Mouse (Mus musculus) forebrain, embryonic 13.5 days (tissue): ENCODE measurements at regions not wholly inside any gene's neighbourhood (a gene's known extent, or its start where the extent isn't known, plus 50 kb on each side); places are given as distances from the start of the nearest gene placed in this dataset.

ENCODE experiments used
- ATAC-seq: fragments of 200-750 bp; cut with Nextera tagmentation; 2 replicates; pipeline ENCODE4 v1.8.0; 2017
- H3K27ac ChIP-seq: fragments of 300-500 bp; sonication (generic); 2 replicates; pipeline ENCODE4 v1.5.1; 2015; ENCODE audit warnings: inconsistent platforms, mild to moderate bottlenecking, moderate library complexity
- H3K27me3 ChIP-seq: fragments of 300-500 bp; sonication (generic); 2 replicates; pipeline ENCODE4 v1.6.1; 2015; ENCODE audit warnings: mild to moderate bottlenecking, inconsistent platforms
- H3K36me3 ChIP-seq: fragments of 300-500 bp; sonication (generic); 2 replicates; pipeline ENCODE4 v1.6.1; 2015; ENCODE audit warnings: mild to moderate bottlenecking, inconsistent platforms; ENCODE audit not compliant: poor library complexity, severe bottlenecking
- H3K4me1 ChIP-seq: fragments of 300-500 bp; sonication (generic); 2 replicates; pipeline ENCODE4 v1.6.1; 2015; ENCODE audit warnings: inconsistent platforms
- H3K4me2 ChIP-seq: fragments of 300-500 bp; sonication (generic); 2 replicates; pipeline ENCODE4 v1.6.1; 2015; ENCODE audit warnings: inconsistent platforms, mild to moderate bottlenecking, moderate library complexity
- H3K4me3 ChIP-seq: fragments of 300-500 bp; sonication (generic); 2 replicates; pipeline ENCODE4 v1.5.1; 2015; ENCODE audit warnings: mild to moderate bottlenecking, inconsistent platforms
- H3K9ac ChIP-seq: fragments of 300-500 bp; sonication (generic); 2 replicates; pipeline ENCODE4 v1.6.1; 2015; ENCODE audit warnings: mild to moderate bottlenecking, inconsistent platforms
- H3K9me3 ChIP-seq: fragments of 300-500 bp; sonication (generic); replicated peaks from 2 replicates; pipeline ENCODE4 v1.6.1; 2016; ENCODE audit warnings: inconsistent platforms
- WGBS: fragments of 180-500 bp; shearing (Covaris S2); methylation state at CpG from one replicate; pipeline ENCODE4 v1.1.7; 2015; 5-methylcytosine and 5-hydroxymethylcytosine counted together

DNA sequence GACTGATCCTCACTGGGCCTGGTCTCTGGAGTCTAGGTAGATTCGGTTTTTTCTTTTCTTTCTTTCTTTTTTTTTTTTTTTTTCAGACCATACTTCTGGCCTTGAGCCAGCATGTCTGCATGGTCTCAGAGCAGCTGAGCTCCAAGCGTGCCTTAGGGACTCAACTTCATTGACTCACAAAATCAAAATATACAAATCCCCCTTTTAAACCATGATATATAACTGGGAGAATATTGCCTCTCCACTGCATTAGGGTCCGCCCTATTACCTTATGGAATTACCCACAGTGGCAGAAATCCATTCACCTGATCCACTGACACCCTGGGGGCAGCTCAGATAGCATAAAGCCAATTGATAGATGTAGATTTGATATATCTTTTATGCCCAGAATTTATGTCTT, 385.5 kb upstream of the Clint1 start:
- WGBS: 61% methylated on average over 3 of the region's 3 CpGs
- Histone ChIP-seq H3K27me3 (no peaks in the 10 kb centered on the region), H3K27ac (no peak overlapping the region), H3K9ac (no peak overlapping the region), H3K36me3 (no peaks in the 10 kb centered on the region), H3K4me2 (no peak overlapping the region), H3K9me3 (no peaks in the 10 kb centered on the region), H3K4me1 (no peaks in the 10 kb centered on the region), H3K4me3 (no peak overlapping the region)
- no peak for ATAC-seq

DNA sequence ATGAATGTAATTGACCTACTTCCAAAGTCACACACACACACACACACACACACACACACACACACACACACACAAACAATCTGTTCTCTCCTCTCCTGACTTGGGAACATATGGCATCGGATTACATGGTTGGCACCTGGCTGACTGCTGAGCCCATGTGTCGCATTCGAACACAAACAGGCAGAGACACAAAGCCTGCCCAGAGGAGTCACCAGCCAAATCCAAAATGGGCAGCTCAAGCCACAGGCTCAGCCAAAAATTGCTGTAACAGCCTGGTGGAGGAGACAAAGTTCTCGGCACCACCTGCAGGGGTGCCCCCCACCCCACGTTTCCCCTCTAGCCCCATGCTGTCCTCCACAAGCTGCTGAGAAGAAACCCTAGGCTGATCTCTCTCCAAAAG, 379.7 kb upstream of the Clint1 start:
- peak; percentile 91 for ATAC-seq
- WGBS: 77% methylated on average over 5 of the region's 5 CpGs
- Histone ChIP-seq H3K9me3 (no peaks in the 10 kb centered on the region), H3K4me1 (no peaks in the 10 kb centered on the region), H3K36me3 (no peaks in the 10 kb centered on the region), H3K4me2 (no peak overlapping the region), H3K9ac (no peak overlapping the region), H3K27ac (no peak overlapping the region), H3K27me3 (no peaks in the 10 kb centered on the region), H3K4me3 (no peak overlapping the region)

DNA sequence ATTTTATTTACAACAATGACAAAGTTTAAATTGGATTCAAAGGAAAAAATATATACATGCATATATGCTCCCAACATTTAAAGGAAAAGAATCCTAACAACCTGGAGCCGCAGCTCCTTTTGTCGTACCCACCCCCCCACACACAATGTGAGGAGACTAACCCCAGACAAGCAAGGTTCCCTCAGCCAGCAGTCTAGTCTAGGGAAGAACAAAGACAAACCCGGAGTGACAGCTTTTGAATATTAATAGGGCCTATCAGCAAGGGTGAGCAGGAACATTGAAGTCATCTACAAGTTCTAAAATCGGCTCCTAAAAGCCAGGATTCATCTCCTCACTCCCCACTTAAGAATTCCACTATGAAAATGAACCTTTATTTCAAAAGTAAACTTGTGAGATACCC, 374.9 kb upstream of the Clint1 start:
- no peaks in the 10 kb centered on the region for H3K9me3 ChIP-seq
- no peaks in the 10 kb centered on the region for H3K36me3 ChIP-seq
- ATAC-seq: 0 out of 2 replicates have a peak, but pooled peaks have one; percentile 30
- no peaks in the 10 kb centered on the region for H3K4me1 ChIP-seq
- WGBS: 61% methylated on average over 4 of the region's 4 CpGs
- no peak overlapping the region for H3K4me2 ChIP-seq
- H3K4me3 ChIP-seq: no peak overlapping the region
- H3K27ac ChIP-seq: no peak overlapping the region
- no peak overlapping the region for H3K9ac ChIP-seq
- H3K27me3 ChIP-seq: no peaks in the 10 kb centered on the region

DNA sequence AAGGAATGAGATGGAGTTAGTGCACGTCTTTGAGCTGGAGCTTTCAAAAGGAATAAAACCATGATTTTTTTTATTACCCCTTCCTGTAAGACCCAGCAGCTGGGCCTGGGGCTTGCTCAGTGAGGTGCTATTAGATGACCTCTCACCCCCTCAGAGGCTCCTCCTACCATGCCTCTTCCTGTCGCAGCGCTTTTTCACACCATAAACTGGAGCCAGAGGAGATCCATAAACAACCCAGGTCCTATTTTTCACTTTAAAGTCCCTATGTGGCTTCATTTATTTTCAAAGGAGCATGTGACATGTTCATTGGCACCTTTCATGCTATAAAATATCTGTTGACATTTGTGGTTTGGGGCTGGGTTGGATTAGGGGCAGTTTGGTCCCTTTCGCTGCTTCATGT, 365.9 kb upstream of the Clint1 start:
- no peak overlapping the region for H3K4me3 ChIP-seq
- WGBS: 85% methylated on average over 4 of the region's 4 CpGs

DNA sequence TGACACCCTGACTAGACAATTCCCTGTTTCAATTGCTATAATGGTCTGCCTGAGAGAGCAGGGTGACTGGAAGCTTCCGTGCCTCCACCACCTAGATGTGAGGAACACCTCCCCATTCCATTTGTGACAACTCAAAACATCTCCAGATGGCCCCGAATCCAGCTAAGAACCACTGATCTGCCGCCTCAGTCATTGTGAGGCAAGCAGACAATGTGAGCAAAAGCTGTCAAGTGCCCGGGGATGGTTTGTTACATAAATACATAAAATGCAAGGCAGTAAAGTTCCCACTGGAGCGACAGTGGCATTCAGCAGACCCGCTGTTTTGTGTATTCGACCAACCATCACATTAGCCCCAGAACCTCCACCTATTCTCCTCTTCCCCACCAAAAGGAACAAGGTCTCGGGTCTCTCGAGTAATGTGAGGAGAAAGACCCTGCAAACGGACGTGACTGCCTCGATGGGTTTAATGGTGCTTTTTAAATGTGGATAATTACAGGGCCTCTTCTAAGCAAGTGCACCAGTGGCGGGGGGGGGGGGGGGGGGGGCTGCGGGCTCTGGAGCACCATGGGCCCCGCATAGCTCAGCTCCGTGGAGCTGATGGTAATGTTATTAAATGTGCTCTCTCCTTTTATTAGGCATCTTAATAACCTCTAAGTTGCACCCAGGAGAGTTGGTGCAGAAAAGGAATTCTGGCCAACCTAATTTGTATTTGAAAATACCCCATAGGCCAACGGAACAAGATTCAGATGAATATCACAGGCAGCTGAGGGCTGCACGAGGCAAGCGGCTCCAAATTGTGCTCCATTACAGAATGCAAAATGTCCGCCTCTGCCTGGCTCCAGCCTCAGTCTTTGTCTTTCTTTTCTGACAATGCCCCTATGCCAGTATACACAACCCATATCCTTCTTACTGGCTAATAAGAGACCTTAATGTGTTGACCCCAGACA, 360.6 kb upstream of the Clint1 start:
- Histone ChIP-seq H3K9ac (no peak overlapping the region), H3K27me3 (no peaks in the 10 kb centered on the region), H3K36me3 (no peaks in the 10 kb centered on the region), H3K4me2 (0 out of 2 replicates have a peak overlapping the region, but pooled peaks have one; percentile 10), H3K27ac (no peak overlapping the region), H3K4me3 (no peak overlapping the region), H3K4me1 (peaks cover 10% of the 10 kb centered on the region), H3K9me3 (no peaks in the 10 kb centered on the region)
- peak; percentile 61; the same call in 1 of the 2 replicates for ATAC-seq
- WGBS: 55% methylated on average over 19 of the region's 20 CpGs

More for the DNA sequence above, 365.9 kb upstream of the Clint1 start:
- ATAC-seq: no peak
- H3K27ac ChIP-seq: no peak overlapping the region
- no peak overlapping the region for H3K4me2 ChIP-seq
- H3K4me1 ChIP-seq: peaks cover 2% of the 10 kb centered on the region; the same call in 1 of the 2 replicates
- no peaks in the 10 kb centered on the region for H3K27me3 ChIP-seq
- no peaks in the 10 kb centered on the region for H3K36me3 ChIP-seq
- no peak overlapping the region for H3K9ac ChIP-seq
- H3K9me3 ChIP-seq: no peaks in the 10 kb centered on the region

DNA sequence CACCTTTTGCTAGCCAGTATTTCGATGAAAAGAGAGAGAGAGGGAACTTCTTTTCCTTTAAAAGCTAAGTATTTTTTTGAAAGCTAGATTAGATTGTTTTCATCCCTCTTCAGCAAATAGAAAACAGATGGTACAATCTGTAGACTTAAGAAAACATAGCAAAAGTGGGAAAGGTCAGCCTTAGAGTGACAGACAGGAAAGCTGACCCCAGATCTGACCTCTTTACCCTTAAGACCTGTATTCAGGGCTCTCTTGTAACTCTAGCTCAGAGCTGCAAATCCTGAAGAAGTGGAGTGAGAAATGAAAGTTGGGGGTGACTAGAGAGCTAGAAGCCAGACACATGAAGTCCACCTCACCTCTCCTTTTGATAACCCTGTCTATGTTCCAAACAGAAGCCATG, 356.6 kb upstream of the Clint1 start:
- Histone ChIP-seq H3K4me2 (no peak overlapping the region), H3K4me3 (no peak overlapping the region), H3K27ac (no peak overlapping the region), H3K4me1 (peaks cover 10% of the 10 kb centered on the region), H3K9ac (no peak overlapping the region), H3K27me3 (no peaks in the 10 kb centered on the region), H3K9me3 (no peaks in the 10 kb centered on the region), H3K36me3 (no peaks in the 10 kb centered on the region)
- ATAC-seq: no peak
- 72% methylated on average over 1 of the region's 1 CpGs for WGBS

DNA sequence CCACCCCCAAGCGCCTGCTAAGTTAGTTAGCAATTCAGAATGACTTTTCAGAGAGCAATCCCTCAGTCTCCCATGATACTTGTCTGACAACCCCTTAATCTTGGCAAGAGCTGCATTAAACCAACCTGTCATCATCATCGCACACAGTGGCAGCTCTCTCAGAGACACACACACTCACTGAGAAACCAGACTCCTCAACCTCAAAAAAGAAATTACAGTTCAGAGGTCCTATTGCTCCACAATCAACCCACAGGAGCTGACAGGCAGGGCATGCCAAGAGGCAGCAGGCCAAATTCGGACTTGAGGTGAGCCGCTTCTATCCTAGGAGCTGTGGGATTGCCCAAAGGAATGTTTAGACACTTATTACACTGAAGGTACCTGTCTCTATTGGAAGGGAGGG, 343.3 kb upstream of the Clint1 start:
- no peak overlapping the region for H3K9ac ChIP-seq
- H3K4me1 ChIP-seq: no peaks in the 10 kb centered on the region
- no peak overlapping the region for H3K4me3 ChIP-seq
- no peak overlapping the region; the same call in 1 of the 2 replicates for H3K27ac ChIP-seq
- H3K27me3 ChIP-seq: no peaks in the 10 kb centered on the region
- WGBS: 70% methylated on average over 4 of the region's 4 CpGs
- no peak overlapping the region for H3K4me2 ChIP-seq
- no peaks in the 10 kb centered on the region for H3K9me3 ChIP-seq
- H3K36me3 ChIP-seq: no peaks in the 10 kb centered on the region
- ATAC-seq: peak; percentile 51; the same call in 1 of the 2 replicates

DNA sequence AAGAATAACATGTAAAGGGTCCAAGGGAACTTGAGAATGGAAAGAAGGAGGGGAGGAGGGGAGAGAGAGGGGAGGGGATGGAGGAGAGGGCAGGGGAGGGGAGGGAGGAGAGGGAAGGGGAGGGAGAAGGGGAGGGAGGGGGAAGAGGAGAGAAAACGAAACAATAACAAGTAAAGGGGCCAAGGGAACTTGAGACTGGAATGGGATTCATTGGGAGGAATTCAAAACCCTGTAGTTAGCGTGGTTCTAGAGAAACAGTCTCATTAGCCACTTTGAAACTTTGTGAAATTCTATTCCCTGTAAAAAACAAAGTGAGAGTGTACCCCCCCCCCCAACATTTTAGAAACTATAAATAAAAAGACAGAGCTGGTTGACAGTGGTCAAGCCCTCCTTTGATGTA, 342.6 kb upstream of the Clint1 start:
- Histone ChIP-seq H3K36me3 (no peaks in the 10 kb centered on the region), H3K9ac (no peak overlapping the region), H3K4me1 (no peaks in the 10 kb centered on the region), H3K4me3 (no peak overlapping the region), H3K9me3 (no peaks in the 10 kb centered on the region), H3K27ac (no peak overlapping the region), H3K27me3 (no peaks in the 10 kb centered on the region), H3K4me2 (no peak overlapping the region)
- WGBS: 23% methylated on average over 2 of the region's 2 CpGs
- ATAC-seq: no peak

DNA sequence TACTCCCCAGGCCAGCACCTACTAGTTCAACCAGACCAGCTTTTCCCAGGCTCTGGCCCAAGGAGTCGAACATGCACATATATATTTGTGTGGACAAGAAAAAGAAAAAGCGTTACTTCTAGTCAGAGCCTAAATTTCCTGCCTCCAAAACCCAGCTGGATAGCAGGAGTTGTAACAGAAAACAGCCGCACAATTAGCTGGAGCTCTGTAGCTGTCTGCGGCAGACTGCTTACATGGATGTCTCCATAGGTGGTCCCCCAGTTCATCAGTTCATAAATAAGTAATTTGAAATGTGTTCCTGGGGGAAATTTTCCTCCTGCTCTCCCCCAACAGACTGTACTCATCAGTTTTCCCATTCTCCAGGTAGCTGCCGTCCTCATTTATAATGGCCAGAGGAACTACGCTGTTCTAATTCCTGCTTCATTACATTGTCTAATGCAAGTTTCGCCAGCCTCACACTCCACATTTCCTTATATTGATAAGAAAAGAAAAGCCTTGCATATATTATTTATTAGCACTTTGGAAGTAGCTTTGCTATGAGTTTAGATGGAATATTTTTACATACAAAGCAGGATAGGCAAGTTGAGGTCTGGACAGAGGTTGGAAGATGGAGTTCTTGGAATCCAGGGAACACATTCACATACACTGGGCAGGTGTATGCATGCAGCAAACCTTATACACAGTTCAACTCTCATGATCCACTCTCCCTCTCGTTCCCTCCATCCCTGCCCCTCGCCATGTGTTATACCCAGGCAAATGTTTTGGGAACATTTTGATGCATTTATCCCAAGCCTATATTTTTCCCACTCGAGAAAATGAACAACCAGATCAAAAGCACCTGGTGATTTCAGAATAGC, 337.2 kb upstream of the Clint1 start:
- Histone ChIP-seq H3K4me3 (no peak overlapping the region), H3K4me2 (no peak overlapping the region), H3K27ac (no peak overlapping the region), H3K27me3 (no peaks in the 10 kb centered on the region), H3K36me3 (no peaks in the 10 kb centered on the region), H3K4me1 (no peaks in the 10 kb centered on the region), H3K9me3 (no peaks in the 10 kb centered on the region), H3K9ac (no peak overlapping the region)
- 67% methylated on average over 10 of the region's 10 CpGs for WGBS
- no peak for ATAC-seq

DNA sequence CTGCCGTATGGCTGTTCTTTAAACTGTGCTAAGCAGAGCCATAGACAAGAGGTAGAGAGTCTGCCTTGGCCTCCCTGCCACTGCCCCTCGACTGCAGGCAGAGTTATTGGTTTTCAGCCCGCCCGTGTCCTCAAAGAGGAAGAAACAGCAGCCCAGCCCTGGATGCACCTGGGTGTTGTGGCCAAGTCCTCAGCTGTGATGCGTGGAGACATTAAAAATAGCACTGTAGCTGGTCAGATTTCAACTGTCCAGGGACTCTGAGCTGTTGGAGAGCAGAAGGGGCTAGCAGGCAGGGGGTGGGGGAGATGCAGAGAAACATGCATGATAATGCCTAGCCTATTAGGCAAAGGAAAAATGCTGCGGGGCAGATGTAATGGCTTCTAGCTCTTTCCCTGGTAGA, 327.1 kb upstream of the Clint1 start:
- H3K4me2 ChIP-seq: no peak overlapping the region
- ATAC-seq: no peak
- H3K9me3 ChIP-seq: peaks cover 3% of the 10 kb centered on the region; the same call in 1 of the 2 replicates
- no peak overlapping the region for H3K4me3 ChIP-seq
- no peak overlapping the region for H3K9ac ChIP-seq
- H3K36me3 ChIP-seq: no peaks in the 10 kb centered on the region
- peaks cover 11% of the 10 kb centered on the region; the same call in 1 of the 2 replicates for H3K4me1 ChIP-seq
- no peaks in the 10 kb centered on the region for H3K27me3 ChIP-seq
- no peak overlapping the region; the same call in 1 of the 2 replicates for H3K27ac ChIP-seq
- 74% methylated on average over 6 of the region's 6 CpGs for WGBS

DNA sequence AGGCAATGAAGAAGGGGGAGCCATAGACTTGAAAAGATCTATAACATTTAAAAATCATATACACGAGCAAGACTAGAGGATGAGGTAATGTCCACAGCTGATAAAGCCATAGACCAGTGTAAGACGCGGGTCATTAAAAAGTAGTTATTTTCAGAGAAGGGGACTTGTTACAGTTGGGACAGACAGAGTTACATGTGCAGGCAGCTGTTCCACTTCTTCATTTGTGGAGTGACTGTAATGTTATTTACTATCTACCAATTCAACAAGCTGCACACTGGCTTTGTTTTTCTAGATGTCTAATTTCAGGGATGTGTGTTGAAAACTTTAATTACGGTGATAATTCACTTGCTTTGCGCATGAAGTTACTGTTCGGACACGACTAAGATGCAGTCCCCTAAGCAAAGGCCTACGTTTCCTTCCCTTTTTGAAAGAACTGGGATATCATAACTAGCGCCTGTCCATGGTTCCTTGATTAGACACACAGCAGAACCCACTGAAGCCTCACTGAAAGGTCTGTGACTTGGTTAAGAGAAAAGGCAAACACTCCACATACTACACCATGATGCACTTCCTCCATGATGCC, 320.7 kb upstream of the Clint1 start:
- Histone ChIP-seq H3K9ac (no peak overlapping the region), H3K9me3 (peaks cover 3% of the 10 kb centered on the region; the same call in 1 of the 2 replicates), H3K4me1 (no peaks in the 10 kb centered on the region), H3K4me2 (no peak overlapping the region), H3K27ac (no peak overlapping the region), H3K36me3 (no peaks in the 10 kb centered on the region), H3K27me3 (no peaks in the 10 kb centered on the region), H3K4me3 (no peak overlapping the region)
- ATAC-seq: no peak
- 95% methylated on average over 9 of the region's 9 CpGs for WGBS
